Mouse (Mus musculus) forebrain, postnatal 0 days (tissue): ENCODE data around the gene Syn3. TPM values are rescaled to one million over a fixed set of nuclear protein-coding genes. Genes with fewer than 3 reads are reported as not detected.

Experiments
- ATAC-seq: fragments of 200-750 bp; cut with Nextera tagmentation; 2 replicates; pipeline ENCODE4 v1.8.0; 2017; ENCODE audit warnings: mild to moderate bottlenecking, moderate library complexity
- DNase-seq: peaks from one replicate; pipeline ENCODE4 v3.0.0-alpha.2; 2015
- H3K27ac ChIP-seq: fragments of 300-500 bp; sonication (generic); 2 replicates; pipeline ENCODE4 v1.5.1; 2014; ENCODE audit warnings: low read depth, mild to moderate bottlenecking, antibody characterized with exemption, low read length, moderate library complexity, mixed read lengths
- H3K27me3 ChIP-seq: fragments of 300-500 bp; sonication (generic); 2 replicates; pipeline ENCODE4 v1.6.1; 2014; ENCODE audit warnings: mild to moderate bottlenecking, low read length, mixed read lengths; ENCODE audit not compliant: insufficient read depth
- H3K36me3 ChIP-seq: fragments of 300-500 bp; sonication (generic); 2 replicates; pipeline ENCODE4 v1.6.1; 2014; ENCODE audit warnings: mild to moderate bottlenecking, moderate library complexity; ENCODE audit not compliant: insufficient read depth
- H3K4me1 ChIP-seq: fragments of 300-500 bp; sonication (generic); 2 replicates; pipeline ENCODE4 v1.6.1; 2014; ENCODE audit warnings: antibody characterized with exemption; ENCODE audit not compliant: insufficient read depth
- H3K4me2 ChIP-seq: fragments of 300-500 bp; sonication (generic); 2 replicates; pipeline ENCODE4 v1.6.1; 2014; ENCODE audit warnings: low read depth, mild to moderate bottlenecking, moderate library complexity
- H3K4me3 ChIP-seq: fragments of 300-500 bp; sonication (generic); 2 replicates; pipeline ENCODE4 v1.5.1; 2014; ENCODE audit warnings: low read depth, low read length, mixed read lengths
- H3K9ac ChIP-seq: fragments of 300-500 bp; sonication (generic); 2 replicates; pipeline ENCODE4 v1.6.1; 2014; ENCODE audit warnings: mild to moderate bottlenecking
- H3K9me3 ChIP-seq: fragments of 300-500 bp; sonication (generic); 2 replicates; pipeline ENCODE4 v1.6.1; 2016; ENCODE audit warnings: low read length
- CTCF ChIP-seq: sonication (generic); IDR thresholded peaks from 2 replicates; pipeline ENCODE4 v1.5.1; 2016; ENCODE audit warnings: antibody characterized with exemption, control low read depth, low read depth
- WGBS: fragments of 180-500 bp; shearing (Covaris S2); extraction: QIAGEN DNeasy Blood & Tissue Kit; methylation state at CpG from one replicate; pipeline ENCODE4 v1.1.7; 2014; 5-methylcytosine and 5-hydroxymethylcytosine counted together
- polyA plus RNA-seq: library from polyadenylated mRNA; unstranded; fragments of >200 nt; fragmentation: Nextera tagmentation; extraction: Ambion mirVana; gene quantifications from 2 replicates; pipeline ENCODE4 v1.2.1, GENCODE M21; 2015
- total RNA-seq: library from RNA; depleted of rRNA; stranded (reverse); fragments of >200 nt; gene quantifications from 2 replicates; pipeline ENCODE4 v1.2.3, GENCODE M21; 2014

Gene Syn3
- total and polyA plus RNA-seq, 2 experiments from 2014 or later = 16.4 to 47.6 TPM

DNA sequence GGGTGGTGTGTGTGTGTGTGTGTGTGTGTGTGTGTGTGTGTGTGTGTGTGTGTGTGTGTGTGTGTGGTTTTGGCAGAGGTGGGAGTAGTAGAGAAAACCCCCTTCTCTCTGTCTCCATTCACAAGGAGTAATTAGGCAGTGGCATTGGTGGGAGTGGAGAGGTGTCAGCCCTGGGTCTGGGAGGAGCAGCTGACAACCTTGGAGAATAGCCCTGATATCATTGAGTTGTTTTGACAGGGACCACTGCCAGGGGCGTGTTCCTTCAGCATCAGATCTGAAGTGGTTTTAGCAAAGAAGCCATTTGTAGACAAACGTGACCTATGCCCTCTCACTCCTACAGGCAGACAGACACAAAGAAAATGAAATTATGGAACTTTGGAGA lies 195.2 kb downstream of the Syn3 start:
- TF ChIP-seq CTCF = no peak
- 34% methylated on average over 2 of the region's 2 CpGs for WGBS
- ATAC-seq (no peak), DNase-seq (no peak)
- H3K4me2 ChIP-seq = peak overlapping the region; percentile 98
- H3K9ac ChIP-seq = no peak overlapping the region
- no peak overlapping the region for H3K27ac ChIP-seq
- no peaks in the 10 kb centered on the region for H3K9me3 ChIP-seq
- 0 out of 2 replicates have a peak, but pooled peaks cover 4% of the 10 kb centered on the region for H3K36me3 ChIP-seq
- peaks cover 16% of the 10 kb centered on the region for H3K4me1 ChIP-seq
- H3K27me3 ChIP-seq = no peaks in the 10 kb centered on the region
- H3K4me3 ChIP-seq = no peak overlapping the region

DNA sequence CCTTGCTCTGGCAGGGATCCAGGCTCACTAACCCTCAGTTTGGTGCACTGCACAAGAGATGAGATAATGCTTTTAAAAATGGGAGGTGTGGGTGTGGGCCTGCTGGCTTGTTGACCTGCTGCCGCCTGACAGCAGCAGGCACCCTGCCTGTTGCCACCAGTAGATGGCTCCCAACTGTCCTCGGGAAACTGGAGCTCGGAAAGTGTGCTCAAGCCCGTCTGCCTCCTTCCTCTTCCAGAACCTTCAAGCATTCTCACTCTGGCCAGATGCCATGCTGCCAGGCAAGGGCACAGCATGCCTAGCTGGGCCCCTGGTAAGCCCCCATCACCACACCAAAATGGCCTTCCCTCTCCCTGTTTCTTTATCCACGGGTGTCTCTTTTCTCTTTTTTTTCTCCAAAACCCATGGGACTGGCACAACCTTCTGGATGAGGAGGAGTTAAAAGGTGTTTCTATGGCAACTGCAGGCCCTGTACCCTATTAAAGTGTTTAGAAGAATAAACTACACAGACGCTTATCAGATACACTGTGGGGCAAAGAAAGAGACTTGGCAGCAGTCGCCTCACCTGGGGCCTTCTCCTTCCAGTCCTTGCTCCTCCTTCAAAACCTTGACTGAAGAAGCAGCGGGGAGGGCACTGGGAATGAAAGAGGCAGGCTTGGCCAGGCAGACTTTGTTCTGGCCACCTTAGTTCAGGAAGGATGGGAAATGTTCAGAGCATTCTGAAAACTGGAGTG lies 195.8 kb downstream of the Syn3 start:
- H3K4me2 ChIP-seq = peak overlapping the region; percentile 98
- peak overlapping the region; percentile 11; the same call in 1 of the 2 replicates for H3K4me3 ChIP-seq
- H3K36me3 ChIP-seq = 0 out of 2 replicates have a peak, but pooled peaks cover 4% of the 10 kb centered on the region
- no peaks in the 10 kb centered on the region for H3K9me3 ChIP-seq
- 6% methylated on average over 8 of the region's 8 CpGs for WGBS
- ATAC-seq = peak; percentile 65
- TF ChIP-seq CTCF = peak; percentile 81
- H3K9ac ChIP-seq = 0 out of 2 replicates have a peak overlapping the region, but pooled peaks have one; percentile 15
- H3K4me1 ChIP-seq = peaks cover 16% of the 10 kb centered on the region
- H3K27ac ChIP-seq = peak overlapping the region; percentile 29; the same call in 1 of the 2 replicates
- DNase-seq = peak; percentile 80
- H3K27me3 ChIP-seq = no peaks in the 10 kb centered on the region

DNA sequence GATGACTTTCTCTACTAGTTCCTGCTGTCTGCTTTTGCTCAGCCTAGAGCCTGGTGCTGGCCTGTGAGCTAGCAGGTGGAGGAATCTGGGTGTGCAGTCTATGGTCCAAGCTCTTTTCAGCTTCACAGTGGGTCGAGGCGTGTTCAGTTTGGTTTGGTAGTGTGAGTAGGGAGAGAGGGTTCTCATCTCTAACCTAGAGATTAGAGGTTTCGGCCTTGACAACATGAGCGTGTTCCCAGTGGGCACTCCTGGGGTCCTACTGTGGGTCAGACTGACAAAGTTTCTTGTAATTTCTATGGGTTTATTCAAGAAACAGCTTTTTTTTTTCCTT lies 196.4 kb downstream of the Syn3 start:
- H3K9me3 ChIP-seq = no peaks in the 10 kb centered on the region
- ATAC-seq (no peak), DNase-seq (no peak)
- WGBS = 59% methylated on average over 4 of the region's 4 CpGs
- H3K36me3 ChIP-seq = no peaks in the 10 kb centered on the region
- H3K27ac ChIP-seq = peak overlapping the region; percentile 24; the same call in 1 of the 2 replicates
- 0 out of 2 replicates have a peak overlapping the region, but pooled peaks have one; percentile 15 for H3K9ac ChIP-seq
- peaks cover 16% of the 10 kb centered on the region for H3K4me1 ChIP-seq
- H3K4me3 ChIP-seq = peak overlapping the region; percentile 52
- no peaks in the 10 kb centered on the region for H3K27me3 ChIP-seq
- peak overlapping the region; percentile 98 for H3K4me2 ChIP-seq
- no peak for TF ChIP-seq CTCF

DNA sequence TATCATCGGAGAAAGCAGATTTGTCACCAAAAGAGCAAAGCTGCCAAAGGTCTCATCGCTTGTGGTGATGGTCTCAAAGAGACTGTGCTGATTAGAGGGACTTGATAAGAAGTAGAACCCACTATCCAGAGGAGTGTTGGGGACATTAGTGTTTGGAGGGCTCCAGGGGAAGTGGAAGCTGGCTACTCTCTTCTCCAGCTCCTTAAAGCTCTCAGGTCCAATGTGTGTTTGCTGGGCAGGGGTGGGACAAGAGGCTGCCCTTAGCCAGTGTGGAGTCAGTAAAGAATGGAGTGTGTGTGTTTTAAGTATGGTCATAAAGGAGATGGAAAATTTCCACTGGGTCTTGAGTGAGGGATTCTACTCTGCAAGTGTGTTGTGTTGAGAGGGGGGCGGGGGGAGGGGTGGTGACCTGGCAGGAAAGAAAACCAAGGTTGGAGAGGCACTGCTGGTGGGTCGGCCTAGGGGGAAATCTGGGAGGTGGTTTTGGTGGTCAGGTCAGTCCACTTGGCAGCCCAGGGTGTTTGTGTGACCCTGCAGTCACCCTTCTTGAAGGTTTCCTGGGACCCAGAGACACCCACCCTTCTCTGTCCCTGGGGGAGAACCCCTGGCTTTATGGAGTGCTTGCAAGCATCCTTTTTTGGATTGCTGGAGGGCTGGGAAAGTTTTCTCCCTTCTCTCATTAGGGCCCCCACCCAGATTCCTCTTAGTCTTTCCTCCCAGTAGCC lies 196.9 kb downstream of the Syn3 start:
- peak overlapping the region; percentile 24; the same call in 1 of the 2 replicates for H3K27ac ChIP-seq
- no peaks in the 10 kb centered on the region for H3K27me3 ChIP-seq
- H3K4me3 ChIP-seq = peak overlapping the region; percentile 52
- ATAC-seq = no peak
- no peak for TF ChIP-seq CTCF
- DNase-seq = no peak
- H3K4me1 ChIP-seq = peaks cover 16% of the 10 kb centered on the region
- 42% methylated on average over 4 of the region's 4 CpGs for WGBS
- H3K9ac ChIP-seq = peak overlapping the region; percentile 15; the same call in 1 of the 2 replicates
- no peaks in the 10 kb centered on the region for H3K9me3 ChIP-seq
- H3K4me2 ChIP-seq = peak overlapping the region; percentile 98
- no peaks in the 10 kb centered on the region for H3K36me3 ChIP-seq

DNA sequence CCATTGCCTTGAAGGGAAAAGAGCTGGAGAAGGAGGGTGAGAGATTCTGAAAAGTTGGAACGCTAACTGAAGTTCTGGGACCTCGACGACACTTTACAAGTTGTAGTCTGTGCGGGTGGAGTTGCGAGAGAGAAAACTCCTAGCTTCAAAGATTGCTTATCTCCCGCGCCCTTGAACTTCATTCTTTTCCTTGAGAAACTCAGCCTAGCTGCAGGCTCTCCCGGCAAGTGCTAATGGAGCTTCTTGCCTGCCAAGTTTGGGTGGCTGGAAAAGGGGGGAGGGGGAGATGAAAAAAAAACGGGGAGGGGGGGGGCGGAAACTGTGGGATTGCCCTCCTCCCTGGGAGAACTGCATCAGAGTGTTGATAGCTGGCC lies 197.6 kb downstream of the Syn3 start:
- H3K9me3 ChIP-seq = no peaks in the 10 kb centered on the region
- peak overlapping the region; percentile 58; the same call in 1 of the 2 replicates for H3K9ac ChIP-seq
- H3K4me3 ChIP-seq = peak overlapping the region; percentile 52
- no peak overlapping the region; the same call in 1 of the 2 replicates for H3K27ac ChIP-seq
- ATAC-seq = no peak
- 3% methylated on average over 10 of the region's 10 CpGs for WGBS
- no peak for TF ChIP-seq CTCF
- H3K4me2 ChIP-seq = peak overlapping the region; percentile 98
- H3K4me1 ChIP-seq = peaks cover 16% of the 10 kb centered on the region
- DNase-seq = no peak
- H3K36me3 ChIP-seq = no peaks in the 10 kb centered on the region
- no peaks in the 10 kb centered on the region for H3K27me3 ChIP-seq

DNA sequence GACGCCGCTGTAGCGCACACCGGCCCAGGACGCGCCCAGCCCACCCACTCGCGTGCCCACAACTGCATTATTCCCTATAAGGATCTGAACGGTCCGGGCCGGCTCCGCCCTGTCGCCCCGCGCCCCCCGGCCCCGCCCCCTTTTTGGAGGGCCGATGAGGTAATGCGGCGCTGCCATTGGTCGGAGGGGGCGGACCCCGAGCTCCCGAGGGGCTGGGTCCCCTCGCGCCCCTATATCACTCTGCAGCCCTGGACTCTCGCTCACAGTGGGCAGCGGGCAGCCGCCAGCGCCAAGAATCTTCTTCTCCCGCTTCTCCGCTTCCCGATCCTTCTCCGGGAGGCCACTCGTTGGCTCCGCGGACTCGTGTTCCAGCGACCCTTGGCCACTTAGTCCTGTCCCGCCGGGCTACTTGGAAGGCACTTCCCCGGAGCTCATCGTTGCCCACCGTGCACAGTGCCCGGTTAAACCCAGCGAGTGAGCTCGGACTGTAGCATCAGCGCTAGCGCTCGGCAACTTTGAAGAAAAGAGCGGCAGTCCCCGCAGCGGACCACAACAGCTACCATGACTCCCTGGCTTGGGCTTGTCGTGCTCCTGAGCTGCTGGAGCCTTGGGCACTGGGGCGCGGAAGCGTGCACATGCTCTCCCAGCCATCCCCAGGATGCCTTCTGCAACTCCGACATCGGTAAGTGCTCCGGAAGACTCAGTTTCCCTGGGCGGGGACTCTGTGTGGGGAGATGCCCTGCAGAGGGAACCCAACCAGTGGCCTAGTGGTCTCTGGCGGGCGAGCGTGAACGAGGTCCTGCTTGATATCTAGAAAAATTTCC lies 198.2 kb downstream of the Syn3 start, which contains the start of gene Timp3:
TSS of gene Timp3 (plus strand) at position 80 of the 824 bp plus-strand sequence.
- peak within 1 kb of the TSS; percentile 58 for H3K9ac ChIP-seq
- H3K27ac ChIP-seq = peak within 1 kb of the TSS; percentile 42; the same call in 1 of the 2 replicates
- DNase-seq = peak; percentile 67
- peak within 1 kb of the TSS; percentile 98 for H3K4me2 ChIP-seq
- peaks cover 16% of the 10 kb centered on the region for H3K4me1 ChIP-seq
- TF ChIP-seq CTCF = no peak
- H3K27me3 ChIP-seq = no peaks in the 10 kb centered on the region
- H3K4me3 ChIP-seq = peak within 1 kb of the TSS; percentile 52
- peak; percentile 74 for ATAC-seq
- 3% methylated on average over 65 of the region's 65 CpGs for WGBS
- H3K36me3 ChIP-seq = no peaks in the 10 kb centered on the region
- H3K9me3 ChIP-seq = no peaks in the 10 kb centered on the region
